In genomic region chr9:65168952-65169351, GRCm38 (mm10) we compare ENCODE assay signal across 20 mouse cellular contexts. TPM values are rescaled to one million over a fixed set of nuclear protein-coding genes. Genes with fewer than 3 reads are reported as not detected.
A peak's percentile ranks its signal among the peaks of the same experiment; 100 is the strongest.
DNase-seq lines count a peak whose midpoint lies in the region; ATAC-seq lines count a peak whose summit lies in the region.
"Had no signal": no experiment of that assay in that cellular context is flagged by ENCODE, and none has a peak within 500 bp of the region (broad histone marks: within the 10 kb centered on the region; RNA-seq: fewer than 3 reads in every experiment).

No protein-coding gene starts in this region.

- H3K27ac ChIP-seq in forebrain, embryonic 10.5 days: peak overlapping the region; percentile 75
- H3K27ac ChIP-seq in forebrain, embryonic 14.5 days (ENCODE audit: low read depth, low read length): no peak overlapping the region
- H3K27ac ChIP-seq in midbrain, embryonic 11.5 days (ENCODE audit: low read depth, low read length): peak overlapping the region; percentile 76
- H3K27ac ChIP-seq in midbrain, embryonic 15.5 days: no peak overlapping the region
- H3K27ac ChIP-seq: embryonic facial prominence, embryonic 13.5 days; heart, embryonic 13.5 days; limb, embryonic 13.5 days; liver, embryonic 15.5 days had no signal

- peak overlapping the region; percentile 4; the same call in 1 of the 2 replicates for H3K4me3 ChIP-seq in forebrain, embryonic 10.5 days
- no peak overlapping the region for H3K4me3 ChIP-seq in forebrain, embryonic 14.5 days (ENCODE audit: low read depth, low read length)
- no peak overlapping the region for H3K4me3 ChIP-seq in midbrain, embryonic 11.5 days (ENCODE audit: low read depth, low read length)
- no peak overlapping the region for H3K4me3 ChIP-seq in midbrain, embryonic 15.5 days
- H3K4me3 ChIP-seq: embryonic facial prominence, embryonic 13.5 days; heart, embryonic 13.5 days; limb, embryonic 13.5 days; liver, embryonic 15.5 days had no signal

- no peak overlapping the region for H3K9ac ChIP-seq in forebrain, embryonic 14.5 days (ENCODE audit: low read length)
- peak overlapping the region; percentile 27; the same call in 1 of the 2 replicates for H3K9ac ChIP-seq in midbrain, embryonic 11.5 days (ENCODE audit: low read length)
- H3K9ac ChIP-seq in midbrain, embryonic 15.5 days: no peak overlapping the region
- H3K9ac ChIP-seq: embryonic facial prominence, embryonic 13.5 days; heart, embryonic 13.5 days; limb, embryonic 13.5 days; liver, embryonic 15.5 days had no signal

- no peak overlapping the region for H3K4me2 ChIP-seq in forebrain, embryonic 14.5 days (ENCODE audit: low read length)
- H3K4me2 ChIP-seq in midbrain, embryonic 11.5 days: no peak overlapping the region
- no peak overlapping the region for H3K4me2 ChIP-seq in midbrain, embryonic 15.5 days
- H3K4me2 ChIP-seq: embryonic facial prominence, embryonic 13.5 days; heart, embryonic 13.5 days; limb, embryonic 13.5 days; liver, embryonic 15.5 days had no signal

- no peaks in the 10 kb centered on the region for H3K27me3 ChIP-seq in forebrain, embryonic 10.5 days (ENCODE audit: poor library complexity, severe bottlenecking)
- no peaks in the 10 kb centered on the region for H3K27me3 ChIP-seq in forebrain, embryonic 14.5 days (replicated peaks; ENCODE audit: control insufficient read depth, insufficient read depth, low read length)
- H3K27me3 ChIP-seq in midbrain, embryonic 11.5 days (ENCODE audit: control insufficient read depth, insufficient read depth, low read length): no peaks in the 10 kb centered on the region
- H3K27me3 ChIP-seq in midbrain, embryonic 15.5 days (replicated peaks): no peaks in the 10 kb centered on the region

- no peak for DNase-seq in forebrain, embryonic 10.5 days (ENCODE audit: extremely low spot score, low spot score)
- DNase-seq in forebrain, embryonic 14.5 days (ENCODE audit: low spot score): no peak
- no peak for DNase-seq in midbrain, embryonic 11.5 days (ENCODE audit: low spot score, missing footprints)
- DNase-seq in mesoderm, embryonic 11.5 days (ENCODE audit: low read depth, low spot score): peak; percentile 66
- DNase-seq in lung, postnatal 10 days: no peak
- DNase-seq in left cerebral cortex, adult 18-20 months (ENCODE audit: low spot score in 2 of 2): no peak
- DNase-seq in gastrocnemius, postnatal 4 days (ENCODE audit: low spot score in 2 of 2): no peak
- DNase-seq: adrenal gland, postnatal 36 days; cerebellum, adult 9-11 months; gastrocnemius, postnatal 36 days; kidney, adult 18-20 months; thymus, postnatal 36 days had no signal

- no peak for ATAC-seq in forebrain, embryonic 14.5 days
- ATAC-seq in midbrain, embryonic 11.5 days (ENCODE audit: low FRiP score): 0 out of 2 replicates have a peak, but pooled peaks have one; percentile 33
- no peak for ATAC-seq in midbrain, embryonic 15.5 days (replicated peaks)

- H3K36me3 ChIP-seq in forebrain, embryonic 10.5 days (replicated peaks): peaks cover 85% of the 10 kb centered on the region
- H3K36me3 ChIP-seq in forebrain, embryonic 14.5 days (ENCODE audit: control insufficient read depth, insufficient read depth, low read length): no peaks in the 10 kb centered on the region
- H3K36me3 ChIP-seq in midbrain, embryonic 11.5 days (ENCODE audit: control insufficient read depth, insufficient read depth, low read length): peaks cover 11% of the 10 kb centered on the region; the same call in 1 of the 2 replicates
- no peaks in the 10 kb centered on the region for H3K36me3 ChIP-seq in midbrain, embryonic 15.5 days (replicated peaks)
- H3K36me3 ChIP-seq: embryonic facial prominence, embryonic 13.5 days; heart, embryonic 13.5 days; limb, embryonic 13.5 days; liver, embryonic 15.5 days had no signal

- WGBS in forebrain, embryonic 10.5 days: 47% methylated on average over 4 of the region's 4 CpGs
- WGBS in forebrain, embryonic 14.5 days: 42% methylated on average over 4 of the region's 4 CpGs
- 46% methylated on average over 4 of the region's 4 CpGs for WGBS in midbrain, embryonic 11.5 days
- WGBS in midbrain, embryonic 15.5 days: 49% methylated on average over 4 of the region's 4 CpGs

- peaks cover 85% of the 10 kb centered on the region for H3K4me1 ChIP-seq in forebrain, embryonic 10.5 days
- 0 out of 2 replicates have a peak, but pooled peaks cover 4% of the 10 kb centered on the region for H3K4me1 ChIP-seq in forebrain, embryonic 14.5 days (ENCODE audit: control insufficient read depth, insufficient read depth, low read length)
- peaks cover 35% of the 10 kb centered on the region for H3K4me1 ChIP-seq in midbrain, embryonic 11.5 days (ENCODE audit: control insufficient read depth, insufficient read depth, low read length)
- H3K4me1 ChIP-seq in midbrain, embryonic 15.5 days: 0 out of 2 replicates have a peak, but pooled peaks cover 6% of the 10 kb centered on the region
- H3K4me1 ChIP-seq: liver, embryonic 15.5 days had no signal

- H3K9me3 ChIP-seq in forebrain, embryonic 10.5 days: no peaks in the 10 kb centered on the region; the same call in 1 of the 2 replicates
- H3K9me3 ChIP-seq in forebrain, embryonic 14.5 days (replicated peaks; ENCODE audit: control insufficient read depth, low read length): no peaks in the 10 kb centered on the region
- H3K9me3 ChIP-seq in midbrain, embryonic 11.5 days (ENCODE audit: control insufficient read depth, low read length): no peaks in the 10 kb centered on the region; the same call in 1 of the 2 replicates
- H3K9me3 ChIP-seq in midbrain, embryonic 15.5 days: no peaks in the 10 kb centered on the region
- H3K9me3 ChIP-seq: embryonic facial prominence, embryonic 13.5 days; heart, embryonic 13.5 days; limb, embryonic 13.5 days; liver, embryonic 15.5 days had no signal

RNA-seq across cellular contexts. Expression of gene Parp16, which starts 26.2 kb away (rescaled TPM):
- 7.0 and 8.5 TPM in 2 replicates for polyA plus RNA-seq in forebrain, embryonic 10.5 days (2016; fragmentation: Nextera tagmentation; extraction: Ambion mirVana)
- polyA plus RNA-seq in forebrain, embryonic 14.5 days (2014; fragmentation: Nextera tagmentation; extraction: Ambion mirVana): 4.2 and 4.4 TPM in 2 replicates
- 5.2 and 6.4 TPM in 2 replicates for polyA plus RNA-seq in midbrain, embryonic 11.5 days (2014; fragmentation: Nextera tagmentation; extraction: Ambion mirVana)
- 6.8 and 7.6 TPM in 2 replicates for polyA plus RNA-seq in midbrain, embryonic 15.5 days (2015; fragmentation: Nextera tagmentation; extraction: Ambion mirVana)
- total RNA-seq in left cerebral cortex, adult 18-20 months (2021): 1 to 10 TPM; 4.0 to 4.3 TPM
- 1 to 10 TPM; 8.3 to 9.1 TPM for total RNA-seq in gastrocnemius, postnatal 4 days (2021)

RNA-seq across cellular contexts. Expression of gene Igdcc3, which starts 28.0 kb away (rescaled TPM):
- polyA plus RNA-seq in forebrain, embryonic 10.5 days (2016; fragmentation: Nextera tagmentation; extraction: Ambion mirVana): 208 and 246 TPM in 2 replicates
- 5.1 and 5.8 TPM in 2 replicates for polyA plus RNA-seq in forebrain, embryonic 14.5 days (2014; fragmentation: Nextera tagmentation; extraction: Ambion mirVana)
- polyA plus RNA-seq in midbrain, embryonic 11.5 days (2014; fragmentation: Nextera tagmentation; extraction: Ambion mirVana): 115 and 145 TPM in 2 replicates
- 12.8 and 14.1 TPM in 2 replicates for polyA plus RNA-seq in midbrain, embryonic 15.5 days (2015; fragmentation: Nextera tagmentation; extraction: Ambion mirVana)
- 1 to 10 TPM; 1.4 to 1.7 TPM for total RNA-seq in left cerebral cortex, adult 18-20 months (2021)
- total RNA-seq in gastrocnemius, postnatal 4 days (2021): under 1 TPM; 0.88 to 0.91 TPM
- total RNA-seq: hematopoietic stem cell, adult 5-6 weeks; monocyte, adult 5-6 weeks had no signal
- polyA plus RNA-seq: large intestine, adult 2 months had no signal

Comparison
In these comparisons a context has a peak if more than half of its experiments do, and no peak if none do; other contexts are left out.
1. H3K27ac ChIP-seq: peak in forebrain, embryonic 10.5 days (single experiment) and midbrain, embryonic 11.5 days (single experiment); none in forebrain, embryonic 14.5 days (single experiment) and midbrain, embryonic 15.5 days (single experiment).